Mouse (Mus musculus) midbrain, embryonic 13.5 days (tissue): ENCODE measurements around the gene Rbm15b. TPM values are rescaled to one million over a fixed set of nuclear protein-coding genes. Genes with fewer than 3 reads are reported as not detected.
A peak's percentile ranks its signal among the peaks of the same experiment; 100 is the strongest.

Experiments
- ATAC-seq: fragments of 200-750 bp; cut with Nextera tagmentation; 2 replicates; pipeline ENCODE4 v1.8.0; 2017; ENCODE audit warnings: mild to moderate bottlenecking, moderate TSS enrichment, moderate library complexity
- H3K27ac ChIP-seq: fragments of 300-500 bp; sonication (generic); 2 replicates; pipeline ENCODE4 v1.5.1; 2015; ENCODE audit warnings: inconsistent platforms, mild to moderate bottlenecking, moderate library complexity
- H3K27me3 ChIP-seq: fragments of 300-500 bp; sonication (generic); 2 replicates; pipeline ENCODE4 v1.6.1; 2015; ENCODE audit warnings: mild to moderate bottlenecking, inconsistent platforms
- H3K36me3 ChIP-seq: fragments of 300-500 bp; sonication (generic); 2 replicates; pipeline ENCODE4 v1.6.1; 2015; ENCODE audit warnings: mild to moderate bottlenecking, inconsistent platforms
- H3K4me1 ChIP-seq: fragments of 300-500 bp; sonication (generic); replicated peaks from 2 replicates; pipeline ENCODE4 v1.6.1; 2015; ENCODE audit warnings: inconsistent platforms
- H3K4me2 ChIP-seq: fragments of 300-500 bp; sonication (generic); replicated peaks from 2 replicates; pipeline ENCODE4 v1.6.1; 2015; ENCODE audit warnings: moderate library complexity, mild to moderate bottlenecking, inconsistent platforms
- H3K4me3 ChIP-seq: fragments of 300-500 bp; sonication (generic); replicated peaks from 2 replicates; pipeline ENCODE4 v1.5.1; 2015; ENCODE audit warnings: mild to moderate bottlenecking, inconsistent platforms
- H3K9ac ChIP-seq: fragments of 300-500 bp; sonication (generic); replicated peaks from 2 replicates; pipeline ENCODE4 v1.6.1; 2015; ENCODE audit warnings: mild to moderate bottlenecking, inconsistent platforms
- H3K9me3 ChIP-seq: fragments of 300-500 bp; sonication (generic); 2 replicates; pipeline ENCODE4 v1.6.1; 2016; ENCODE audit warnings: mild to moderate bottlenecking, inconsistent platforms
- WGBS: fragments of 180-500 bp; shearing (Covaris S2); methylation state at CpG from one replicate; pipeline ENCODE4 v1.1.7; 2015; 5-methylcytosine and 5-hydroxymethylcytosine counted together
- polyA plus RNA-seq: library from polyadenylated mRNA; unstranded; fragments of >200 nt; fragmentation: Nextera tagmentation; extraction: Ambion mirVana; gene quantifications from 2 replicates; pipeline ENCODE4 v1.2.1, GENCODE M21; 2015

The Rbm15b gene
- 15.9 and 18.9 TPM in 2 replicates for polyA plus RNA-seq

GRCm38 (mm10) chr9:106886828-106887702 lies at the start of gene Rbm15b:
Gene Rbm15b, minus strand, starts transcription at chr9:106887428.
- peak within 1 kb of the TSS; percentile 99 for H3K4me2 ChIP-seq
- H3K4me3 ChIP-seq, result peak within 1 kb of the TSS; percentile 98
- H3K27me3 ChIP-seq, result no peaks in the 10 kb centered on the region
- 3% methylated on average over 82 of the region's 101 CpGs for WGBS
- peaks cover 77% of the 10 kb centered on the region for H3K4me1 ChIP-seq
- peak within 1 kb of the TSS; percentile 99 for H3K9ac ChIP-seq
- peak; percentile 57 for ATAC-seq
- H3K36me3 ChIP-seq, result peaks cover 62% of the 10 kb centered on the region
- no peaks in the 10 kb centered on the region for H3K9me3 ChIP-seq
- H3K27ac ChIP-seq, result peak within 1 kb of the TSS; percentile 96

DNA sequence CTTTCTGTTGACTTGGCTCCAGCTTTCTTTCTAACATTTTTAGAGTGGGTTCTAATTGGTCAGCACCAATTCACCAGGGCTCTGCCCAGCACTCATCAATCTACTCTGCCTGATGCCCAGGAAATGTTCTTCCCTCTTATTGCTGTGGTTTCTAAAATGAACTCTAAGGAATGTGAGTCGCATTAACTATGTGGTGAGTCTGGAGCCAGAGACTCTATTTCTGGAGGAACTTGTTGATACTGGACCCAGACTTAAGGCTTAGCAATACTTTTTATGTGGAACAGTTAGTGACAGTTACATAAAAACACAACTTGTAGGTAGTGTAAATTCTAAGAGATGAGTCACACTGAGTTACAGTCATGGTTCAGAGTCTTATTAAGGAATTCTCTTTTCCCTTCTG lies 47.8 kb upstream of the Rbm15b start:
- no peak for ATAC-seq
- Histone ChIP-seq H3K4me1 (no peaks in the 10 kb centered on the region), H3K36me3 (peaks cover 44% of the 10 kb centered on the region), H3K4me3 (no peak overlapping the region), H3K27ac (no peak overlapping the region), H3K9ac (no peak overlapping the region), H3K9me3 (no peaks in the 10 kb centered on the region), H3K27me3 (no peaks in the 10 kb centered on the region), H3K4me2 (no peak overlapping the region)
- WGBS, result 95% methylated on average over 1 of the region's 1 CpGs

DNA sequence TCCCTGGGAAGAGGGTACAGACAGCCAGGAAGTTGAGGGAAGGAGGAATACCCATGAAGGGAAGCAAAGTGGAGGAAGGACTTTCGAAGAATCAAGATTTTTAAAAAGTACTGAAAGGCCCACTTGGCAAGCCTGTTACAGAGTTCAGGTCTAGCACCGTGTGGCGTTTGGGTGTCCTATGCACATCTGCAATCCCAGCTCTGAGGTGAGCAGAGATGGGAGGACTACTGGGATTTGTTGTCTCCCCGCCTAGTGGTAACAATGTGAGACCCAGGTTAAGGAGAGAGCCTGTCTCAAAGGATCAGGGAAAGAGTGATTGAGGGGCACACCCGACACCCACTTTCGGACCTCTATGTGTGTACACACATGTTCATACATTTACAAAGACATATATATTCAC lies 27.6 kb upstream of the Rbm15b start:
- ATAC-seq, result no peak
- H3K4me3 ChIP-seq, result no peak overlapping the region
- WGBS, result 91% methylated on average over 6 of the region's 6 CpGs

DNA sequence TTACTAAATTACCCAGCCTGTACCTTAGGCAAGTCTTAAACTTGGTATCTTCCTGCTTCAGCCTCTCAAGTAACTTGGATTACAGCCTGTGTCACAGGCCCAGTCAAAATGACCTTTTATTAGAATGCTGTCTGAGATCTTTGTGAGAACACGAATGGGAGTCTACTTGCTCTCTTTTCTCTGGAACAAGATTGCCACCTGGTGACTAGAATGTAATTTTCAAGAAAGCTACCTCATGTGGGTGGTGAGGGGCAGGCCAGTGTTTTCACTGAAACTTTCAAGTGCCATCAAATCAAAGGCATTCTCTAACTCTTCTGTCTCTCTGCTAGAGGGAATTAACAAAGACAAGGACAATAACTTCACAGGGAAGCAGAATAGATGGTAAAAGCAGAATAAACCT lies 26.5 kb upstream of the Rbm15b start:
- no peaks in the 10 kb centered on the region for H3K27me3 ChIP-seq
- no peak for ATAC-seq
- no peaks in the 10 kb centered on the region for H3K9me3 ChIP-seq
- no peak overlapping the region for H3K9ac ChIP-seq
- peaks cover 21% of the 10 kb centered on the region for H3K36me3 ChIP-seq
- H3K27ac ChIP-seq, result no peak overlapping the region
- WGBS, result 25% methylated on average over 1 of the region's 1 CpGs
- no peaks in the 10 kb centered on the region for H3K4me1 ChIP-seq
- no peak overlapping the region for H3K4me3 ChIP-seq
- H3K4me2 ChIP-seq, result no peak overlapping the region

More for the DNA sequence above, 27.6 kb upstream of the Rbm15b start:
- no peaks in the 10 kb centered on the region for H3K9me3 ChIP-seq
- H3K4me1 ChIP-seq, result no peaks in the 10 kb centered on the region
- H3K36me3 ChIP-seq, result peaks cover 15% of the 10 kb centered on the region
- H3K4me2 ChIP-seq, result no peak overlapping the region
- H3K9ac ChIP-seq, result no peak overlapping the region
- no peak overlapping the region for H3K27ac ChIP-seq
- H3K27me3 ChIP-seq, result no peaks in the 10 kb centered on the region

DNA sequence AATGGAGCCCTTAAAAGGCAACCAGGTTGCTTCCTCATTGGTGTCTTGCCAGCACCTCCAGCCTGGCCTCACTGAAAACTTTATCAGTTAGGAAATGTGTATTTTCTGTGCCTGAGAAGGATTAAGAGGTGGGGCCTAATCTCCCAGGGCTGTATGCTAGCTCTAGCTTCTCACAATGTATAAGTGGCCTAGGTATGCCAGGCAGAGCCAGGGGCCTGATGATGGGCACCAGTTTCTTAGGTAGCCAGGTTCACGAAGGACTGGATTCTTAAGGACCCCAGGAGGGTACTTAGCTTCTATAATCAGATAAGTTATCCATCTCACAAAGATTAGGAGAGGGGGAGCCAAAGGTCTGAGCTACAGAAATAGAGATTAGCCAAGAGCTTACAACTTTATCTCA lies 24.4 kb upstream of the Rbm15b start:
- no peaks in the 10 kb centered on the region for H3K27me3 ChIP-seq
- no peaks in the 10 kb centered on the region for H3K4me1 ChIP-seq
- no peak overlapping the region for H3K4me2 ChIP-seq
- H3K4me3 ChIP-seq, result no peak overlapping the region
- no peak overlapping the region for H3K27ac ChIP-seq
- WGBS, result 89% methylated on average over 1 of the region's 1 CpGs
- H3K9me3 ChIP-seq, result no peaks in the 10 kb centered on the region
- peaks cover 35% of the 10 kb centered on the region for H3K36me3 ChIP-seq
- ATAC-seq, result no peak
- no peak overlapping the region for H3K9ac ChIP-seq

DNA sequence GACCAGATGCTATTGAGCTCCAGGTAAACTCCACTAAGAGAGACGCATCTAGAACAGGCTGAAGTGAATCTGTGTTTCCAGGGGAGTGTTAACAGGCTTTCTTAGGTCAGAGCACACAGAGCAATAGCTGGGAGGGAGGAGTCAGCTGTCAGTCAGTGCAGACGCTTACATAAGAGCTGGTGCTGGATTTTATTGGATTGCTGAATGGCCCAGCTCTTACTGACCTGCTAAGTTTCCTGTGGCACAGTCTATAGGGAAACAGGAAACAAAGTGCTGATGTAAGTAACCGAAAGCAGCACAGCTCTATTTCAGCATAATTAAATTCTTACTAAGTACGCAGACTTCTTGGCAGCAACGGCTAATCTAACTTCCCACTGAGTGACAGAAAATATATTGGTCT lies 21.5 kb upstream of the Rbm15b start:
- H3K9ac ChIP-seq, result no peak overlapping the region
- H3K27ac ChIP-seq, result no peak overlapping the region
- no peak overlapping the region for H3K4me3 ChIP-seq
- H3K27me3 ChIP-seq, result no peaks in the 10 kb centered on the region
- WGBS, result 60% methylated on average over 5 of the region's 5 CpGs
- H3K9me3 ChIP-seq, result no peaks in the 10 kb centered on the region
- ATAC-seq, result no peak
- H3K4me2 ChIP-seq, result no peak overlapping the region
- H3K4me1 ChIP-seq, result no peaks in the 10 kb centered on the region
- H3K36me3 ChIP-seq, result peaks cover 38% of the 10 kb centered on the region

- H3K27ac ChIP-seq, result no peak overlapping the region
- no peak for ATAC-seq
- no peaks in the 10 kb centered on the region for H3K9me3 ChIP-seq
- no peak overlapping the region for H3K9ac ChIP-seq
- H3K4me1 ChIP-seq, result no peaks in the 10 kb centered on the region
- H3K36me3 ChIP-seq, result peaks cover 38% of the 10 kb centered on the region
- H3K4me3 ChIP-seq, result no peak overlapping the region
- H3K27me3 ChIP-seq, result no peaks in the 10 kb centered on the region
- no peak overlapping the region for H3K4me2 ChIP-seq
- 80% methylated on average over 3 of the region's 3 CpGs for WGBS
These were observed 20.9 kb upstream of the Rbm15b start for GRCm38 (mm10) chr9:106908174-106908573.

- ATAC-seq, result no peak
- WGBS, result 90% methylated on average over 8 of the region's 8 CpGs
- H3K27ac ChIP-seq, result no peak overlapping the region
- no peak overlapping the region for H3K4me3 ChIP-seq
- no peaks in the 10 kb centered on the region for H3K27me3 ChIP-seq
- no peaks in the 10 kb centered on the region for H3K4me1 ChIP-seq
- H3K9ac ChIP-seq, result no peak overlapping the region
- peaks cover 38% of the 10 kb centered on the region for H3K36me3 ChIP-seq
- H3K9me3 ChIP-seq, result no peaks in the 10 kb centered on the region
- no peak overlapping the region for H3K4me2 ChIP-seq
These were observed 19.4 kb upstream of the Rbm15b start for GRCm38 (mm10) chr9:106906597-106906996.

DNA sequence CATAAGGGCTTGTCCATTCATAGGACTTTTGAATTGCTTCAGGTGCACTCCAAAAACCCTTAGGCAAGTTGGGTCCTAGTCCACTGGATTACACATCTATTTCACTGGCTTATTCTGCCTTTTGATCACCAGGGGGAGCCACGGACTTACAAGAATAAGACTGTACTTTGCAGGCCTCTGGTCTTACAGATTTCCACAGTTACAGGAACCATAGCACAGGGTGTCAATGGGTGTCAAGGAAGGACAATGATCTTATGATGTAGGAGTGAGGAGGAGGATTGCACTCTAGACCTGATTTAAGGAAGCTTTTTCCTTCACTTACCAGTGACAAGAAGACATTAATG lies 16.5 kb upstream of the Rbm15b start:
- H3K4me2 ChIP-seq, result no peak overlapping the region
- no peak overlapping the region for H3K9ac ChIP-seq
- H3K9me3 ChIP-seq, result no peaks in the 10 kb centered on the region
- H3K4me1 ChIP-seq, result no peaks in the 10 kb centered on the region
- H3K36me3 ChIP-seq, result peaks cover 50% of the 10 kb centered on the region
- H3K27me3 ChIP-seq, result no peaks in the 10 kb centered on the region
- 20% methylated on average over 1 of the region's 1 CpGs for WGBS
- H3K4me3 ChIP-seq, result no peak overlapping the region
- no peak overlapping the region for H3K27ac ChIP-seq
- ATAC-seq, result peak; percentile 55; the same call in 1 of the 2 replicates

DNA sequence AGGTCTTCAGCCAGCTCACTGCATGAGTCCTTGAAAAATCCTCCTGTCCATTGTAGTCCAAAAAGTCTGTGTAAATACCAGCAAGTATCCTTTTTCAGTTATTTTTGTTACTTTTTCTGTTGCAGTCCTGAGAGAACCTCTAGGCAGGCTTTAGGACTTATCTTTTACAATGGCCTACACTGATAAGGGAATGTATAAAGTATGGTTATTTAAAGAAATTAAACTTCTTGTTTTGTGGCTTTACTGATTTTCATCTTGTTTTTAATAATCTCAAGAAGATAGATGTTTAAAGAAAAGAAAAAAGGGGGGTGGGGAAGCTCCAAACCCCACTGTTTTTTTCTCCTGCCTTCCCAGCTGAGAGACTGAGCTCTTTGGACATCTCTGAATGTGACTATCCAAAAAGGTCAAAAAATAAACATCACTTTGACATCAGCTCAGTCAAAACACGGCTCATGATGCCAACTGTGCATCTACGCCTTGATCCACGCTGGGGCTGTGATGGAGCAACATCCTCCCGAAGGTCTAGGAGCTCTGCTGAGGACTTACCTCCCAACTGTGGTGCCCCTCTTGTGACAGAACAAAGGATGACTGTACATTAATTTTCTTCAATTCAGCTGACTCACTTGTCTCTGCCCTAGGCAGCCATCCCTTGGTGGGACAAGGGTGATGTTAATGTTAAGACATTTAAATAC lies 16.0 kb upstream of the Rbm15b start:
- 74% methylated on average over 4 of the region's 4 CpGs for WGBS
- no peak overlapping the region for H3K4me2 ChIP-seq
- no peaks in the 10 kb centered on the region for H3K9me3 ChIP-seq
- H3K9ac ChIP-seq, result no peak overlapping the region
- no peak overlapping the region for H3K27ac ChIP-seq
- no peaks in the 10 kb centered on the region for H3K27me3 ChIP-seq
- H3K4me3 ChIP-seq, result no peak overlapping the region
- no peaks in the 10 kb centered on the region for H3K4me1 ChIP-seq
- H3K36me3 ChIP-seq, result peaks cover 54% of the 10 kb centered on the region
- no peak for ATAC-seq

DNA sequence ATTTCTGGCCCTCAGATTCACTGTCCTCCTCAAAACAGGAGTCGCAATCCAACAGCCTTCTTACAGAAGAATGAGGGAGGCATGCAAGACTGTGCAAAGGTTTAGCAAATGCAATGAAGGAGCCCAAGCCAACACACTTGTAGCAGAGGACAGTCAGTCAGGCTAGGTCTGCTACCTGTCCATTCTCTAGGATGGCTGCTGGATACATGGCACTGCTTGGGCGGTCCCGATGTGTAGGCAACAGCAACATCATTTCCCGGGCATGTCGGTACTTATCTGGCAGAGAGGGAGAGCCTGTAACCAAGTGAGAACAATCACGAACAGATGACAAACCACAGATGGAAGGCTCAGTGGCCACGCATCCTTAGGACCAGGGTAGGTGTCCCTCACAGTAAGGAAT lies 14.4 kb upstream of the Rbm15b start:
- no peak overlapping the region for H3K4me2 ChIP-seq
- H3K4me1 ChIP-seq, result no peaks in the 10 kb centered on the region
- no peak for ATAC-seq
- peaks cover 52% of the 10 kb centered on the region for H3K36me3 ChIP-seq
- H3K27me3 ChIP-seq, result no peaks in the 10 kb centered on the region
- H3K9me3 ChIP-seq, result no peaks in the 10 kb centered on the region
- WGBS, result 95% methylated on average over 7 of the region's 7 CpGs
- H3K27ac ChIP-seq, result no peak overlapping the region
- no peak overlapping the region for H3K9ac ChIP-seq
- no peak overlapping the region for H3K4me3 ChIP-seq

- H3K27me3 ChIP-seq, result no peaks in the 10 kb centered on the region
- H3K36me3 ChIP-seq, result peaks cover 65% of the 10 kb centered on the region
- H3K9ac ChIP-seq, result no peak overlapping the region
- no peak for ATAC-seq
- H3K4me3 ChIP-seq, result no peak overlapping the region
- no peaks in the 10 kb centered on the region for H3K4me1 ChIP-seq
- no peak overlapping the region for H3K27ac ChIP-seq
- H3K9me3 ChIP-seq, result no peaks in the 10 kb centered on the region
- no peak overlapping the region for H3K4me2 ChIP-seq
- WGBS, result 88% methylated on average over 1 of the region's 1 CpGs
These were observed 11.7 kb upstream of the Rbm15b start for GRCm38 (mm10) chr9:106898901-106899300.
